Mouse (Mus musculus): ENCODE results near the gene Zfp663. TPM values are rescaled to one million over a fixed set of nuclear protein-coding genes. Genes with fewer than 3 reads are reported as not detected.

The Zfp663 gene
- total and polyA plus RNA-seq, 2 experiments from 2014 or later, result 0.47 to 2.3 TPM

- WGBS, result 72% methylated on average over 5 of the region's 5 CpGs
- H3K4me2 ChIP-seq (ENCODE audit: low read depth, low read length), result no peak overlapping the region
- H3K4me1 ChIP-seq (ENCODE audit: insufficient read depth, low read length), result no peaks in the 10 kb centered on the region
- ATAC-seq (no peak), DNase-seq (ENCODE audit: low spot score) (no peak)
- no peak for TF ChIP-seq CTCF (IDR thresholded peaks at IDR 0.05; ENCODE audit: low read depth)
- H3K27me3 ChIP-seq (ENCODE audit: insufficient read depth, low read length), result no peaks in the 10 kb centered on the region
- no peaks in the 10 kb centered on the region for H3K9me3 ChIP-seq (ENCODE audit: low read length)
- no peak overlapping the region for H3K9ac ChIP-seq (replicated peaks; ENCODE audit: low read length)
- H3K27ac ChIP-seq, result no peak overlapping the region
- no peak overlapping the region for H3K4me3 ChIP-seq (ENCODE audit: low read length)
- peaks cover 21% of the 10 kb centered on the region for H3K36me3 ChIP-seq (ENCODE audit: insufficient read depth, low read length)
Observed at GRCm38 (mm10) chr2:165375478-165375877, 6.9 kb upstream of the Zfp663 start.

GRCm38 (mm10) chr2:165371066-165371465 is 2.5 kb upstream of the Zfp663 start:
- DNase-seq (ENCODE audit: low spot score) (peak; percentile 53), ATAC-seq (0 out of 2 replicates have a peak, but pooled peaks have one; percentile 41)
- no peak for TF ChIP-seq CTCF (IDR thresholded peaks at IDR 0.05; ENCODE audit: low read depth)
- Histone ChIP-seq H3K9me3 (ENCODE audit: low read length) (no peaks in the 10 kb centered on the region), H3K27ac (no peak overlapping the region), H3K4me1 (ENCODE audit: insufficient read depth, low read length) (no peaks in the 10 kb centered on the region), H3K27me3 (ENCODE audit: insufficient read depth, low read length) (no peaks in the 10 kb centered on the region), H3K36me3 (ENCODE audit: insufficient read depth, low read length) (no peaks in the 10 kb centered on the region), H3K4me3 (ENCODE audit: low read length) (no peak overlapping the region), H3K4me2 (ENCODE audit: low read depth, low read length) (no peak overlapping the region), H3K9ac (replicated peaks; ENCODE audit: low read length) (no peak overlapping the region)
- 35% methylated on average over 3 of the region's 3 CpGs for WGBS

GRCm38 (mm10) chr2:165370348-165370747 is 1.8 kb upstream of the Zfp663 start:
- Histone ChIP-seq H3K9me3 (ENCODE audit: low read length) (no peaks in the 10 kb centered on the region), H3K27me3 (ENCODE audit: insufficient read depth, low read length) (no peaks in the 10 kb centered on the region)

DNA sequence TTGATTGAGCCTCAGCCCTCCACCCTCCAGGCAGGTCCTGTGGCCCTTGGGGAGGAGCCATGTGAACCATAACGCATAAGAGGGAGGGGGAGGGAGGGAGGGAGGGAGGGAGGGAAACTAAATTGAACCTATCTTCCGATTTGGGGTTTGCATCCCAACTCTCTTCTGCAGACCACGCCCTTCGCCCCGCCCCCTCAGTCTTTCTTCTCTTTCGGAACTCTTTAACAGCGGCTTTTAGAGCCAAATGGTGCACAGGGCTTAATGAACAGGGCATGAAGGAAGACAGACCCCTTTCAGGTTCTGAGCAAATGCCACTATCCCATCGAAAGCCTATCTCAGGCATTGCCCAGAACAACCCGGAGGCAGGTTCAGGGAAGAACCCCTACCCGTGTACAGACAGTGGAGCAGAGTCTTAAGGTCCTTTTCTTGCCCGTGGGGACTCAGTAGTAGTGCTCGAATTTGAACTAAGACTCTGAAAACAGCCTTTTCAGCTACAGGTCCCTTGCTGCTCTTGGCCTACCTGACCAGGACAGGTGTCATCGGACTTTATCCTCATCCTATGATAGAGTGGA is 575 bp downstream of the Zfp663 start:
- WGBS, result 0% methylated on average over 13 of the region's 13 CpGs
- DNase-seq (ENCODE audit: low spot score), result no peak
- no peak for TF ChIP-seq CTCF (IDR thresholded peaks at IDR 0.05; ENCODE audit: low read depth)
- no peak for ATAC-seq
- H3K9me3 ChIP-seq (ENCODE audit: low read length), result no peaks in the 10 kb centered on the region
- no peak overlapping the region for H3K27ac ChIP-seq
- no peaks in the 10 kb centered on the region for H3K4me1 ChIP-seq (ENCODE audit: insufficient read depth, low read length)
- no peaks in the 10 kb centered on the region for H3K36me3 ChIP-seq (ENCODE audit: insufficient read depth, low read length)
- H3K27me3 ChIP-seq (ENCODE audit: insufficient read depth, low read length), result no peaks in the 10 kb centered on the region
- peak overlapping the region; percentile 77 for H3K4me2 ChIP-seq (ENCODE audit: low read depth, low read length)
- peak overlapping the region; percentile 54 for H3K9ac ChIP-seq (replicated peaks; ENCODE audit: low read length)
- H3K4me3 ChIP-seq (ENCODE audit: low read length), result peak overlapping the region; percentile 42

More at GRCm38 (mm10) chr2:165370348-165370747, 1.8 kb upstream of the Zfp663 start:
- Histone ChIP-seq H3K27ac (no peak overlapping the region), H3K4me2 (ENCODE audit: low read depth, low read length) (no peak overlapping the region), H3K9ac (replicated peaks; ENCODE audit: low read length) (no peak overlapping the region), H3K36me3 (ENCODE audit: insufficient read depth, low read length) (no peaks in the 10 kb centered on the region), H3K4me1 (ENCODE audit: insufficient read depth, low read length) (no peaks in the 10 kb centered on the region), H3K4me3 (ENCODE audit: low read length) (no peak overlapping the region)
- ATAC-seq (no peak), DNase-seq (ENCODE audit: low spot score) (no peak)
- TF ChIP-seq CTCF (IDR thresholded peaks at IDR 0.05; ENCODE audit: low read depth), result no peak
- 77% methylated on average over 3 of the region's 3 CpGs for WGBS

DNA sequence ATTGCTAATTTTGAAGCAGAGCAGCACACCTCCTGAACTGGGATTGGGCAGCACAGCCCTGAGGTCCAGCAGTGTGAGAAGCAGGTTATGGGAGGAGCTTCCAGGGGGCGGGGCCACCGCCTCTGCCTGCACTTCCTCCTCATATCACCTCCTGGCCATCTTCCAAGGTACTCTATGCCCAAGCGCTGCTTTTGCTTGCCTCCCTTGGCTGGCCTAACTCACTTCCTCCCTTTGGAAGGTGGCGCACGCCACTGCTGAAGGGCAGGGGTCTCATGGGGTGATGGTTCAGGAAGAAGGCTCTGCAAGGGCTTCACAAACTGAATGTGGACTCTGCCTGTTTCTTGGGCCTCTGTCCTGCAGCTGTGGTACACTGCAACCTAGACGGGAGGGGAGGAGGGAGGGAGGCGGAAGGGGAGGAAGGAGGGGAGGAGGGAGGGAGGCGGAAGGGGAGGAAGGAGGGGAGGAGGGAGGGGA is 1.4 kb downstream of the Zfp663 start:
- no peak overlapping the region for H3K27ac ChIP-seq
- no peak for TF ChIP-seq CTCF (IDR thresholded peaks at IDR 0.05; ENCODE audit: low read depth)
- H3K9me3 ChIP-seq (ENCODE audit: low read length), result no peaks in the 10 kb centered on the region
- no peaks in the 10 kb centered on the region for H3K36me3 ChIP-seq (ENCODE audit: insufficient read depth, low read length)
- DNase-seq (ENCODE audit: low spot score) (no peak), ATAC-seq (no peak)
- WGBS, result 13% methylated on average over 5 of the region's 8 CpGs
- no peaks in the 10 kb centered on the region for H3K4me1 ChIP-seq (ENCODE audit: insufficient read depth, low read length)
- no peak overlapping the region for H3K4me3 ChIP-seq (ENCODE audit: low read length)
- no peaks in the 10 kb centered on the region for H3K27me3 ChIP-seq (ENCODE audit: insufficient read depth, low read length)
- H3K9ac ChIP-seq (replicated peaks; ENCODE audit: low read length), result no peak overlapping the region
- H3K4me2 ChIP-seq (ENCODE audit: low read depth, low read length), result no peak overlapping the region

GRCm38 (mm10) chr2:165364334-165365091 is 4.0 kb downstream of the Zfp663 start:
- Histone ChIP-seq H3K4me2 (ENCODE audit: low read depth, low read length) (peak overlapping the region; percentile 13; the same call in 1 of the 2 replicates), H3K27me3 (ENCODE audit: insufficient read depth, low read length) (no peaks in the 10 kb centered on the region), H3K9ac (replicated peaks; ENCODE audit: low read length) (no peak overlapping the region), H3K4me3 (ENCODE audit: low read length) (no peak overlapping the region), H3K4me1 (ENCODE audit: insufficient read depth, low read length) (no peaks in the 10 kb centered on the region), H3K9me3 (ENCODE audit: low read length) (no peaks in the 10 kb centered on the region), H3K27ac (no peak overlapping the region), H3K36me3 (ENCODE audit: insufficient read depth, low read length) (no peaks in the 10 kb centered on the region)
- TF ChIP-seq CTCF (IDR thresholded peaks at IDR 0.05; ENCODE audit: low read depth), result peak; percentile 98
- ATAC-seq, result peak; percentile 63
- peak; percentile 86 for DNase-seq (ENCODE audit: low spot score)
- WGBS, result 11% methylated on average over 21 of the region's 21 CpGs

- WGBS, result 92% methylated on average over 6 of the region's 6 CpGs
- Histone ChIP-seq H3K9ac (replicated peaks; ENCODE audit: low read length) (no peak overlapping the region), H3K36me3 (ENCODE audit: insufficient read depth, low read length) (no peaks in the 10 kb centered on the region), H3K9me3 (ENCODE audit: low read length) (no peaks in the 10 kb centered on the region), H3K4me2 (ENCODE audit: low read depth, low read length) (no peak overlapping the region), H3K4me1 (ENCODE audit: insufficient read depth, low read length) (no peaks in the 10 kb centered on the region), H3K27me3 (ENCODE audit: insufficient read depth, low read length) (no peaks in the 10 kb centered on the region), H3K27ac (no peak overlapping the region), H3K4me3 (ENCODE audit: low read length) (no peak overlapping the region)
- TF ChIP-seq CTCF (IDR thresholded peaks at IDR 0.05; ENCODE audit: low read depth), result peak; percentile 23; the same call in 1 of the 2 replicates
- no peak for DNase-seq (ENCODE audit: low spot score)
- no peak for ATAC-seq
Observed at GRCm38 (mm10) chr2:165363282-165363681, 5.2 kb downstream of the Zfp663 start.

All from hindbrain, postnatal 0 days (tissue).